Mouse (Mus musculus) forebrain, embryonic 14.5 days (tissue): ENCODE measurements around the gene Pex12. TPM values are rescaled to one million over a fixed set of nuclear protein-coding genes. Genes with fewer than 3 reads are reported as not detected.
A peak's percentile ranks its signal among the peaks of the same experiment; 100 is the strongest.
"Not testable (repeated sequence)": the region's sequence is repeated elsewhere in the genome, so short reads cannot be mapped to it uniquely, and the experiment has no call there.

Experiments used
- ATAC-seq: fragments of 200-750 bp; cut with Nextera tagmentation; 2 replicates; pipeline ENCODE4 v1.8.0; 2017; ENCODE audit warnings: mild to moderate bottlenecking, moderate library complexity
- DNase-seq: peaks from one replicate; pipeline ENCODE4 v3.0.0-alpha.2; 2015; ENCODE audit warnings: low spot score
- H3K27ac ChIP-seq: fragments of 300-500 bp; sonication (generic); 2 replicates; pipeline ENCODE4 v1.5.1; 2014; ENCODE audit warnings: low read depth, mild to moderate bottlenecking, control low read depth, low read length, moderate library complexity
- H3K27me3 ChIP-seq: fragments of 300-500 bp; sonication (generic); replicated peaks from 2 replicates; pipeline ENCODE4 v1.6.1; 2014; ENCODE audit warnings: low read length, control low read depth, mixed read lengths; ENCODE audit not compliant: control insufficient read depth, insufficient read depth
- H3K36me3 ChIP-seq: fragments of 300-500 bp; sonication (generic); 2 replicates; pipeline ENCODE4 v1.6.1; 2014; ENCODE audit warnings: low read length, control low read depth; ENCODE audit not compliant: control insufficient read depth, insufficient read depth
- H3K4me1 ChIP-seq: fragments of 300-500 bp; sonication (generic); 2 replicates; pipeline ENCODE4 v1.6.1; 2014; ENCODE audit warnings: antibody characterized with exemption, low read length, control low read depth; ENCODE audit not compliant: control insufficient read depth, insufficient read depth
- H3K4me2 ChIP-seq: fragments of 300-500 bp; sonication (generic); 2 replicates; pipeline ENCODE4 v1.6.1; 2014; ENCODE audit warnings: mild to moderate bottlenecking, control low read depth, low read length
- H3K4me3 ChIP-seq: fragments of 300-500 bp; sonication (generic); 2 replicates; pipeline ENCODE4 v1.5.1; 2014; ENCODE audit warnings: low read depth, low read length, control low read depth
- H3K9ac ChIP-seq: fragments of 300-500 bp; sonication (generic); 2 replicates; pipeline ENCODE4 v1.6.1; 2014; ENCODE audit warnings: mild to moderate bottlenecking, low read length, control low read depth, moderate library complexity
- H3K9me3 ChIP-seq: fragments of 300-500 bp; sonication (generic); replicated peaks from 2 replicates; pipeline ENCODE4 v1.6.1; 2016; ENCODE audit warnings: low read length, control low read depth, mixed read lengths; ENCODE audit not compliant: control insufficient read depth
- WGBS: fragments of 180-500 bp; shearing (Covaris S2); extraction: QIAGEN DNeasy Blood & Tissue Kit; methylation state at CpG from one replicate; pipeline ENCODE4 v1.1.7; 2014; 5-methylcytosine and 5-hydroxymethylcytosine counted together
- polyA plus RNA-seq: library from polyadenylated mRNA; unstranded; fragments of >200 nt; fragmentation: Nextera tagmentation; extraction: Ambion mirVana; gene quantifications from 2 replicates; pipeline ENCODE4 v1.2.1, GENCODE M21; 2014

Pex12 gene
- 18.0 and 23.3 TPM in 2 replicates for polyA plus RNA-seq

GRCm38 (mm10) chr11:83302526-83303251 lies at the start of gene Pex12:
Gene Pex12 (minus strand): TSS chr11:83302586.
- no peaks in the 10 kb centered on the region for H3K9me3 ChIP-seq
- peaks cover 19% of the 10 kb centered on the region for H3K4me1 ChIP-seq
- peak within 1 kb of the TSS; percentile 96 for H3K27ac ChIP-seq
- H3K4me2 ChIP-seq, result peak within 1 kb of the TSS; percentile 67
- peak within 1 kb of the TSS; percentile 89 for H3K4me3 ChIP-seq
- ATAC-seq, result peak; percentile 76
- peak within 1 kb of the TSS; percentile 96 for H3K9ac ChIP-seq
- no peaks in the 10 kb centered on the region for H3K27me3 ChIP-seq
- H3K36me3 ChIP-seq, result no peaks in the 10 kb centered on the region
- DNase-seq, result peak; percentile 99
- under 1% methylated on average over 51 of the region's 51 CpGs for WGBS

- H3K4me2 ChIP-seq, result no peak overlapping the region
- peaks cover 75% of the 10 kb centered on the region for H3K36me3 ChIP-seq
- WGBS, result 38% methylated on average over 3 of the region's 3 CpGs
- no peak overlapping the region for H3K4me3 ChIP-seq
- H3K9ac ChIP-seq, result no peak overlapping the region
- no peaks in the 10 kb centered on the region for H3K27me3 ChIP-seq
- no peak overlapping the region for H3K27ac ChIP-seq
- no peaks in the 10 kb centered on the region for H3K9me3 ChIP-seq
- H3K4me1 ChIP-seq, result no peaks in the 10 kb centered on the region
- DNase-seq (peak; percentile 49), ATAC-seq (no peak)
Observed at GRCm38 (mm10) chr11:83341716-83342245, 39.4 kb upstream of the Pex12 start.

GRCm38 (mm10) chr11:83339705-83340104 lies 37.3 kb upstream of the Pex12 start:
- no peak for DNase-seq
- Histone ChIP-seq H3K36me3 (peaks cover 79% of the 10 kb centered on the region), H3K4me3 (no peak overlapping the region), H3K27me3 (no peaks in the 10 kb centered on the region), H3K9ac (no peak overlapping the region), H3K4me1 (no peaks in the 10 kb centered on the region), H3K27ac (no peak overlapping the region), H3K9me3 (no peaks in the 10 kb centered on the region), H3K4me2 (no peak overlapping the region)
- WGBS, result 26% methylated on average over 2 of the region's 2 CpGs
- no peak for ATAC-seq

GRCm38 (mm10) chr11:83335826-83336225 lies 33.4 kb upstream of the Pex12 start:
- H3K27ac ChIP-seq, result no peak overlapping the region
- H3K9ac ChIP-seq, result no peak overlapping the region
- ATAC-seq (no peak), DNase-seq (no peak)
- no peaks in the 10 kb centered on the region for H3K9me3 ChIP-seq
- peaks cover 70% of the 10 kb centered on the region for H3K36me3 ChIP-seq
- H3K4me2 ChIP-seq, result no peak overlapping the region
- H3K4me1 ChIP-seq, result no peaks in the 10 kb centered on the region
- H3K4me3 ChIP-seq, result no peak overlapping the region
- WGBS, result 89% methylated on average over 7 of the region's 7 CpGs
- H3K27me3 ChIP-seq, result no peaks in the 10 kb centered on the region

- no peaks in the 10 kb centered on the region for H3K27me3 ChIP-seq
- H3K36me3 ChIP-seq, result peaks cover 67% of the 10 kb centered on the region
- no peak overlapping the region for H3K9ac ChIP-seq
- no peak overlapping the region for H3K4me3 ChIP-seq
- DNase-seq (peak; percentile 85), ATAC-seq (no peak)
- no peaks in the 10 kb centered on the region for H3K9me3 ChIP-seq
- H3K27ac ChIP-seq, result no peak overlapping the region
- no peak overlapping the region for H3K4me2 ChIP-seq
- 64% methylated on average over 3 of the region's 3 CpGs for WGBS
- no peaks in the 10 kb centered on the region for H3K4me1 ChIP-seq
Observed at GRCm38 (mm10) chr11:83327427-83327826, 25.0 kb upstream of the Pex12 start.

GRCm38 (mm10) chr11:83326692-83327091 lies 24.3 kb upstream of the Pex12 start:
- H3K9me3 ChIP-seq, H3K27ac ChIP-seq, H3K27me3 ChIP-seq, H3K4me2 ChIP-seq, ATAC-seq, DNase-seq, H3K9ac ChIP-seq, H3K4me3 ChIP-seq, H3K4me1 ChIP-seq: not testable (repeated sequence)
- H3K36me3 ChIP-seq, result peaks cover 73% of the 10 kb centered on the region
- 90% methylated on average over 3 of the region's 3 CpGs for WGBS

- H3K4me3 ChIP-seq, result no peak overlapping the region
- no peak overlapping the region for H3K27ac ChIP-seq
- peaks cover 56% of the 10 kb centered on the region for H3K36me3 ChIP-seq
- DNase-seq, result no peak
- no peaks in the 10 kb centered on the region for H3K4me1 ChIP-seq
- H3K4me2 ChIP-seq, result no peak overlapping the region
- H3K9ac ChIP-seq, result no peak overlapping the region
- WGBS, result 90% methylated on average over 4 of the region's 4 CpGs
- ATAC-seq, result no peak
- H3K9me3 ChIP-seq, result no peaks in the 10 kb centered on the region
- H3K27me3 ChIP-seq, result no peaks in the 10 kb centered on the region
Observed at GRCm38 (mm10) chr11:83319048-83319447, 16.7 kb upstream of the Pex12 start.

GRCm38 (mm10) chr11:83312471-83312870 lies 10.1 kb upstream of the Pex12 start:
- no peak overlapping the region for H3K4me2 ChIP-seq
- no peak for DNase-seq
- H3K27ac ChIP-seq, result no peak overlapping the region
- H3K27me3 ChIP-seq, result no peaks in the 10 kb centered on the region
- 68% methylated on average over 5 of the region's 5 CpGs for WGBS
- H3K9me3 ChIP-seq, result no peaks in the 10 kb centered on the region
- no peak overlapping the region for H3K4me3 ChIP-seq
- H3K9ac ChIP-seq, result no peak overlapping the region
- ATAC-seq, result no peak
- H3K36me3 ChIP-seq, result peaks cover 28% of the 10 kb centered on the region
- H3K4me1 ChIP-seq, result no peaks in the 10 kb centered on the region

GRCm38 (mm10) chr11:83306700-83307253 lies 4.4 kb upstream of the Pex12 start:
- Histone ChIP-seq H3K4me3 (no peak overlapping the region), H3K36me3 (peaks cover 18% of the 10 kb centered on the region), H3K4me1 (peaks cover 13% of the 10 kb centered on the region), H3K9ac (no peak overlapping the region), H3K27ac (no peak overlapping the region), H3K27me3 (no peaks in the 10 kb centered on the region), H3K9me3 (no peaks in the 10 kb centered on the region), H3K4me2 (no peak overlapping the region)
- 84% methylated on average over 4 of the region's 4 CpGs for WGBS
- DNase-seq (no peak), ATAC-seq (no peak)
